Mouse (Mus musculus): ENCODE data around the gene Ptgr2.
"Not testable (repeated sequence)": the region's sequence is repeated elsewhere in the genome, so short reads cannot be mapped to it uniquely, and the experiment has no call there.

Ptgr2 gene

DNA sequence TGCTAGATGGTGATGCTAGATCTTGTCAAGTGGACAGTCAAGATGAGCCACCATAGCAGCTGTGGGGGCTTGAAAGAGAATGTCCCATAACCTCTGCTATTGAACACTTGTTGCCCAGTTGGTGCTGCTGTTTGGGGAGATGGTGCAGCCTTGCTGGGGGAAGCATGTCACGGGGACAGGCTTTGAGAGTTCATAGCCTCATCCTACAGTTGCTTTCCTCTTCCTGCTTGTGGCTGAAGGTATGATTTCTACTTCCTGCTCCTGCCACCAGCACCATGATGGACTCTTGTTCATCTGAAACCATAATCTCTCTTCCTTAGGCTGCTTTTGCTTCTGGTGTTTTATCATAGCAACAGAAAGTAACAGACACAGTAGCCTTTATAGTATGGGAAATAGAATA is 19.5 kb downstream of the Ptgr2 start:
- DNase-seq (ENCODE audit: low spot score): no peak

DNA sequence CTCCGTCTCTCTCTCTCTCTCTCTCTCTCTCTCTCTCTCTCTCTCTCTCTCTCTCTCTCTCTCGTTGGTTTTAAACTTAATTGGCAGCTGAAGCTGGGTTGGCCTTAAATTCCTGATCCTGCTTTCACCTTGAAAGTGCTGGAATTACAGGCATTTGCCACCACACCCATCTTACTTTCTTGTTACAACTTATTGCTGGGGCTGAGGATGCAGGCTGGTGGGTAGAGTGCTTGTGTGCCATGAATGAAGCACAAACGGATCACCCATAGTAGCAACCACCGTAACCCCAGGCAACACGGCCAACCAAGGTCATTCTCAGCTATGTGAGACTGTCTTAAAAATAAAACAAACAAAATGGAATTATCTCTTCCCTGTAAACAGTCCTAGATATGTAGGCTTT is 26.3 kb downstream of the Ptgr2 start:
- DNase-seq (ENCODE audit: low spot score): no peak

DNA sequence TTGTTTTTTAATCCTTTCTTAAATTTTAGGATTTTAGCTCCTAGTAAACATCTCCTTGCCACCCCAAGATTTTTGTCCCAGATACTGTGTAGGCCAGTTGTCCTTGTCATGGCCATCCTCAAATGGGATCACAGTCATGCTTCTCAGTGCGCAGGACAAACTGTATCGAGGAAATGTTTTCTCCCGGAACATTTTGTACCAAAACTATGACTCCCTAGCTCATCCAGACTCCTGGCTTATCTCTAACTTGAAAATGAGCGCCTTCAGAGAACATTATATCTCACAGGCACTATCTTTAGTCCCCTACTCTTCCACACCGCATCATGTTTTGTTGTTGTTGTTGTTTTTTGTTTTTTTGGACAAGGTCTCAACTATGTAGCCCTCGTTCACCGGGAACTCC is 31.0 kb downstream of the Ptgr2 start:
- no peak for DNase-seq (ENCODE audit: low spot score)

DNA sequence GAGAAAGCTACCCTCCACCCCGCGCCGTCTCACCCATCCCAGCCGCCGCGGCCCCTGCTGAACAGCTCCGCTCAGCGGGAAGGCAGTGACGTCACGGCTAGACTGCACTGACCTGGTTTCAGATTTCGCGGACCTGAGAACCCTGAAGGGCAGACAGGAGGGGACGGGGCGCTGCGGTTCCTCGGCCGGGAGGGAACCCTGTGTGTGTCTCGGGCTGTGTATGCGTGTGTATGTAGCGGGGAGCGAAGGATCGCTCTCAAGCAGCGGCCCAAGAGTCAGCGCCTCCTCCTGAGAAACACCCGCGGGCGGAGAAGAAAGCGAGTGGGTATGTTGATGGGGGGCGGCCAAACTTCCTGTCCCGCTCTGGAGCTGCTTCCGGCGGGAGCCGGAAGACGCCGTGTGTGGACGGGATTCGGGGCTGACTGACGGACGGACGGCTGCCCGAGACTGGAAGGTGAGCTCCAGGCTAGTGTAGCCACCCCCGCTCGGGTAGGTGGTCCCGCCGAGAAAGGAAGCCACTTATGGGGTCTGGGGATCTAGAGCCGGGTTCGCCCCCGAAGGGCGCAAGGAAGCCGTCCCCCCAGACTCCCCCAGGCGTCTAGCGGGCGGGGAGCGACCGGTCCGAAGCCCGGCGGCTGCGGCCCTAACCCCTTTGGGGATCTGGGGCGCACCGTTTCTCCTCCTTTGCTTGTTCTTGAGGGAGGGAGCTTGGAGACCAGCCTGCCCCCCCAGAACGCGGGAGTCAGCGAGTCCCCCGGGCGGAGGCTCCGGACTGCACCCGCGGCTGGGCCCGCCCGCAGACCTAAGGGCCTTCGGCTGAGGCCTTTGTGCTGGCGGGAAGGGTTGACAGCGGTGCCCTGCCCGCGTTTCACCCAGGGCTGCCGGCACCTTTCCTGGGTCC is 31.9 kb downstream of the Ptgr2 start, which contains the start of gene Zfp410:
Gene Zfp410, plus strand, starts transcription at position 132 of the 901 bp plus-strand sequence.
- DNase-seq (ENCODE audit: low spot score): peak; percentile 80

DNA sequence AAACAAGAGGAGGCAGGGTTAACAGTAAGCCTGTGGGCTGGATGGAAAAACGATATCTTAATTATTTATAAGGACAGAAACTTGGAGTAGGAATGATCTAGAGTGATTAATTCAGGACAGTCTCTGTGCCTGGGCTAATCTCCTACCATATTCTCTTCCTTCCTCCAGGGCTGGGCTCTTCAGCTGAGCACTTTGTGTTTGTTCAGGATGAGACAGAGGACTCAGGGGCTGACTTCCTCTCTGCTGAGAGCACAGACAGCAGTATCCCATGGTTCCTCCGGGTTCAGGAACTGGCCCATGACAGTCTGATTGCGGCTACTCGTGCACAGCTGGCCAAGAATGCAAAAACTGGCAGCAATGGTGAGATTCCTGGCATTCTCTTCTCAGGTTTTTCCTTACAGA is 42.1 kb downstream of the Ptgr2 start:
- no peak for DNase-seq (ENCODE audit: low spot score)

DNA sequence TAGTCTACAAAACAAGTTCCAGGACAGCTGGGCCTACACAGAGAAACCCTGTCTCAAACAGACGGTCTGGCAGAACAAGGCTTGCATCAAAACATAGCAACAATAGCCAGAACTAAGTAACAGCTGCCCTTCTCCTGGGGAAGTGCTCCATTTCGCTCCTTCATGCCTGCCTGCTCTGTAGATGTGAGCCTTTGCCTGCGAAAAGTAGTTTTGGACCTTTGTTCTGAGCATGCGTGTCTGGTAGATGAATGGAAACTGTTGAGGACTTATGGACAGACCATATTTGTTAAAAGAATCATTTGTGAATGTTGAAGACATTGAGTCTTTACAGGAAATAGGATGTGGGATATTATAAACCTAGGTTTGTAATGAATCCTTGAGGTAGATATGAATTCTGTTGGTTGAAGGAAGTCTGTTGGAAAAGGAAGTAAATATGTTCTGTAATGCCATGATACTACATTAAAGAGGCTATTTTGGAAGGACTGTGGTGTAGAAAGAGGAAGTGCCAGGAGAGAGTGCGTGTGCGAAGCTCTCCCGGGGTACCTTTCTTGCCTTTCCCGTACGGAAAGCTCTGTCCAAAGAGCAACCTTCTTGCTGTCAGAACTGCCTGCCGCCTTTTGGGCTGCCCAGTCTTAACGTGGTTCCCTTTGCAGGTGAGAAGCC is 52.1 kb downstream of the Ptgr2 start:
- DNase-seq (ENCODE audit: low spot score): no peak

DNA sequence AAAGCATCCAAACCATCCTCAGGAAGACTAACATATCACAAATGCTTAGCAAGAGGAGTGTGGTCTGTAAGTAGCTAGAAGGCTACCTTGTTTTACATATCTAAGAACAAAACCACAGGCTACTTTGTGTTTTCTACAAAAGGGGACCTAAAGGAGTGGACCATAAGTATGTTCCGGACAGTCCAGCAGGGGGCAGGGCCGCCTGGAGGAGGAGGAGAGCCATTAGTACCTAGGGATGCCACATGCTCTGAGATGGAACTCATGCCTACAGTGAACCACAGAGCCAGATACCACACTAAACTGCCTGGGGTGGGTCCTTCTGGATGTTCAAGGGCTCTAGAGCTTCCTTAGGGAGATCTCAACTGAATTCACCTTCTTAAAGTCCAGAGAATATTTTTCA is 62.2 kb downstream of the Ptgr2 start:
- no peak for DNase-seq (ENCODE audit: low spot score)

DNA sequence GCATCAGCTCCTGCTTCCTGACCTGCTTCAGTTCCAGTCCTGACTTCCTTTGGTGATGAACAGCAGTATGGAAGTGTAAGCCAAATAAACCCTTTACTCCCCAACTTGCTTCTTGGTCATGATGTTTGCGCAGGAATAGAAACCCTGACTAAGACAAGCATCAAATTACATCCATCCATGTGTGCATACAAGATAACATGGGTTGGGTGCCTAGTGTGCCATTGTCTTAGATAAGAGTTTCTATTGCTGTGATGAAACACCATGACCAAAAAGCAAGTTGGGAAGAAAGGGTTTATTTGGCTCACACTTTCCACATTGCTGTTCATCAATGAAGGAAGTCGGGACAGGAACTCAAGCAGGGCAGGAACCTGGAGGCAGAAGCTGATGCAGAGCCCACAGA is 73.7 kb downstream of the Ptgr2 start:
- not testable (repeated sequence) for DNase-seq (ENCODE audit: low spot score)

DNA sequence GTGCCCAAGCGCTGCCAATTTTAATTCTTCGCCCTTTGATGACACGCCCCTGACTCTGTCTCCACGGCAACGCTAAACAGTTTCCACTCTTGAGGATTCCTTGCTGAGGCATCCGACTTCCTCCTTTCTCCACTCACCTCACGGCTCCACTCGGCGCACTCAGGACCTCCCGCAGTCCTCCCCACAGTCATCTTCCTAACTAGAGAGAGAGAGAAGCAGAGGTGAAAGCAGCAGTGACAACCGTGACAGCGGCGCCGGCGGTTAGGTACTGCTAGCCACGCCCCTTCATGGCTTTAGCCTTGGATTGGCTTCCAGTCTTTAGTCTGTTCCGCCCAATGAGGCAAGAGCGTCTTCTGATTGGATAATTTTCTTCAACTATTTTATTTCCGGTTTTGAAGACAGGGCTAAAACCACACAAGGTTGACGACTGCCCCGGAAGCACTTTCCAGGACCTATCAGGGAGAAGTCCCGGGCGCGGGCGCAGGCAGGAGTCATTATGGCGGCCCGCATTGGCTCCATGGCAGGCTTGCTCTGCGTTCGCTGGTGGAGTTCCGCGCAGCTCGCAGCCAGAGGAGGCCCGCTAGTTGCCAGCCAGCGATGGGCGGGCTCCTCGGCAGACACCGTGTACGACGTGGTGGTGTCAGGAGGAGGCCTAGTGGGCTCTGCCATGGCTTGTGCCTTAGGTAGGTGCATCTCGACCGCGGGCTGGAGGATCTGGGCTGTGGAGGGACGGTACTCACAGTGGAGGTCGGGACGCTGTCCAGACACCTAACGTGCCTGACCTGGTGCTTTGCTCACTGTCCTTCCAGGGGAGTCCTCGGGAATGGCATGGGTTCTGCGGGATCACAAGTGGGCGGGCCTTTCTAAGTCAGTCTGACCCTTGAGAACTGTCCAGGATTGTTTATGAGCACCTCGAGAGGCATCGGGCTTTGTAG is 76.8 kb downstream of the Ptgr2 start, which contains the start of the genes Coq6 and Fam161b:
Gene Coq6, plus strand, starts transcription at position 103 of the 935 bp plus-strand sequence.
Gene Fam161b, minus strand, starts transcription at position 279 of the 935 bp plus-strand sequence.
- peak; percentile 98 for DNase-seq (ENCODE audit: low spot score)

DNA sequence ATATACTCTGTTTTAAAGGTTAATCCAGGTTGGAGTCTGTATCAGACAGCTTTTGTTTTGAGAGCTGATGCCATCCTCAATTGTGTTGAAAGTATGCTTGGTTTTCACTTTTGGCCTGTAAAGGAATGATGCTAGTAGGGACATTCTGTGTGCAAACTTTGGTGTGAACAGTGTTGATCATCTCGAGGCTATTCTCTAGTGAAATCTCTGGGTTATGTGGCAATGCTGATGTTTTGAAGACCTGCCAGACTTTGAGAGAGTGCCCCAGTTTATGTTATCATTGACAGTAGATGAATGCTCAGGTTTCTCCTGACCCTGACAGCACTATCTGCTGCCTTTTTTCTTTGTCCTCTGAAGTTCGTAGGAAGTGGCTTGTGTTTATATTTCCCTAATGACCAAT is 77.8 kb downstream of the Ptgr2 start:
- no peak for DNase-seq (ENCODE audit: low spot score)

DNA sequence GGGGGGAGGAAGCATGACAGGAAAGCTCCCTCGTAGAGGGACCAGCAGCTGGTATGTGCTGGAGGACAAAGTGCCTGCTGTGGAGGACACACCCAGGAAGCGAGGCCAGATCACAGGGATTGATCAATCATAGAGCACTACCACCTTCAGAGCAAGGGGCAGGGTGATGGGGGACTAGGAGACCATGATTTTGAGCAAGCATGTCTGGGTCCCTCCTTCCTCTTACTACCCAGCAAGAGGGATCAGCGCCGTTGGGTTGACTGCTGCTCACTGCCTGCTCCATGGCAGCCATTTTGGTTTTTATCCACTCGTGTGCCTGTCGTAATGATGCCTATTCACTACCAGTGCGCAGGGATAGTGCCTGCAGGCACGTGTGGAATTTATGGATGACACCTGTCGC is 79.3 kb downstream of the Ptgr2 start:
- DNase-seq (ENCODE audit: low spot score): no peak

DNA sequence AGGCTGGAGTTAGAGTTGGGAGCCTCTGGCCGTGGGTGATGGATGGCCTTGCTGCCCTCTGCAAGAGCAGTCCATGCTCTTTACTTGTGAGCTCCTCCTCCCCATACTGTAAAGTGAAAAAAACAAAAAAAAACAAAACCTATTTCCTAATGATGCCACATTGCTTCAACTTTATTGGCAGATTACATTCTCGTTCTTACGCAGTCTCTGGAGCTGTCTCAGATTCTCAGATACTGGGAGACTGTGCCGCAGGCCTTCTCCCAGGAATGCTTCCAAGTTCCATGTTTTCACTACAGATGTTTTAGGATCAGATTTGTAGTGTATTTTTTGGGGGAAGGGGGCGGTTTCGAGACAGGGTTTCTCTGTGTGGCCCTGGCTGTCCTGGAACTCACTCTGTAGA is 80.1 kb downstream of the Ptgr2 start:
- no peak for DNase-seq (ENCODE audit: low spot score)

All from layer of hippocampus, adult 11-12 months (tissue).